Mouse (Mus musculus) mesoderm, embryonic 11.5 days (tissue): Measurements from ENCODE around the gene Krtap16-3.

ENCODE experiments used
- DNase-seq: peaks from one replicate; pipeline ENCODE4 v3.0.0-alpha.2; 2012; ENCODE audit warnings: low read depth, low spot score

The Krtap16-3 gene

GRCm38 (mm10) chr16:88962773-88963172 lies at the start of gene Krtap16-3:
TSS of gene Krtap16-3 (minus strand) at chr16:88962873.
- DNase-seq = no peak

DNA sequence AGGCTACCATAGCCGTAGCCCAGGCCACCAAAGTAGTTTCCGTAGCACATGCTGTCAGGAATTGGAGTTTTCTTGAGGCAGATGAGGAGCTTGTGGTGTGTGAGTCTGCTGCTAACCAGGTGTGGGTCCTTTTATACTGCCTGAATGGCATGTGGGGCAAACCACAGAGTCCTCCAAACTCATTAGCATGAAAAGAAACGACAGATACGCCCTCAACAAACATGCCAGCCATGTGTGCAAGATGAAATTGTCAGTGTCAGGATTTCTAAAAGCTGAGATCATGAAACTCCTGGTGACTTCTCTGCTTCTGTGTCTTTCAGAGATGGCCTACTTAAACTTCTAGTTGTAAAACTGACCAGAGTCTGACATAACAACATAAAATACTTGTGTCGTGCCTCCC lies 48.0 kb upstream of the Krtap16-3 start, which contains the start of gene Krtap22-2:
Gene Krtap22-2, minus strand, starts transcription at position 101 of the 400 bp plus-strand sequence.
- no peak for DNase-seq

- DNase-seq = no peak
These were observed 21.6 kb downstream of the Krtap16-3 start for GRCm38 (mm10) chr16:88941106-88941505.

DNA sequence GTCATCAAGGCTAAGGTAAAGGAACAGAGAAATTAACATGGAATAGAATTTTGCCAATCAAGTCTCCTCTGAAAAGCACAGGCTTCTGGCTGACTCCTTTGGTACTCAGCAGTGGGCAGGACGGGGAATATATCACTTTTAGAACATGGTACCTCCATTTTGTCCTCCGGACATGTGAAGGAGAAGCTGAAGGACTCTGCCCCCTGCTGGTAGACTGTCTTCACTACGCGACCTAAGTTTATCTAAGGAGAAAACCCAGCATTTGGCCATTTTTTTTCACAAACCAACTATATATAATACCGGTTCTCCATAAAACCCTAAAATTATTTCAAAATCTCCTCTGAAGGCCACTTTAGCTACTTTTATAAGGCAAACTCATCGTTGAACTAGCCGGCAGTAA lies 24.4 kb downstream of the Krtap16-3 start:
- peak; percentile 50 for DNase-seq

DNA sequence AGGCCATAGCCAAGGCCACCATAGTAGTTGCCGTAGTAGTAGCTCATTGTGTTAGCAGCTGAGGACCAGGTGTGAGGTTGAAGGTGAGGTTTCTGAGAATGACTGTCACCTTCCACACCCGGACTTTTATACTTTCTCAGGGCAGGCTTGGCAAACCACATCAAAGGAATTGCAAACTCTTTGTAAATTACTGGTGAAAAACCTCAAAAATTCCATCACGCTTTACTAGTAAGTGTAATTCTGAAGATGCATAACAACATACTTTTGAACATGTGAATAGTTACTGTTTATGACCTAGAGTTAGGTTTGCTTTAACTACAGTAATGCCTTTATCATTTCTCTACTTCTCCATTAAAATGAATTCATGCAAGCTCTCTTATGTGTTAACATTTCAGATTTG lies 30.5 kb downstream of the Krtap16-3 start, which contains the start of gene Krtap19-9b:
Gene Krtap19-9b, minus strand, starts transcription at position 101 of the 400 bp plus-strand sequence.
- no peak for DNase-seq
